Mouse (Mus musculus) heart, postnatal 4 days (tissue): ENCODE measurements around the gene Tspyl1. TPM values are rescaled to one million over a fixed set of nuclear protein-coding genes. Genes with fewer than 3 reads are reported as not detected.
A peak's percentile ranks its signal among the peaks of the same experiment; 100 is the strongest.

ENCODE experiments used
- DNase-seq: peaks from one replicate; pipeline ENCODE4 v3.0.0; 2021
- total RNA-seq, 2 experiments: library from RNA; stranded (reverse); gene quantifications; 2 replicates each; pipeline ENCODE4 v1.2.3; 2021

Tspyl1 gene
- total RNA-seq, 2 experiments from 2014 or later: 48.3 to 50.0 TPM

GRCm38 (mm10) chr10:34300368-34300767 lies 18.4 kb downstream of the Tspyl1 start:
- no peak for DNase-seq

GRCm38 (mm10) chr10:34307070-34307469 lies 25.1 kb downstream of the Tspyl1 start:
- no peak for DNase-seq

- DNase-seq: no peak
Observed at GRCm38 (mm10) chr10:34309915-34310685, 28.1 kb downstream of the Tspyl1 start.

GRCm38 (mm10) chr10:34312536-34312935 lies 30.5 kb downstream of the Tspyl1 start:
- DNase-seq: no peak

- no peak for DNase-seq
Observed at GRCm38 (mm10) chr10:34316571-34317216, 34.7 kb downstream of the Tspyl1 start.

- no peak for DNase-seq
Observed at GRCm38 (mm10) chr10:34317217-34317606, 35.2 kb downstream of the Tspyl1 start.

GRCm38 (mm10) chr10:34320809-34321208 lies 38.8 kb downstream of the Tspyl1 start:
- DNase-seq: no peak

- DNase-seq: no peak
Observed at GRCm38 (mm10) chr10:34326701-34327100, 44.7 kb downstream of the Tspyl1 start.

- DNase-seq: no peak
Observed at GRCm38 (mm10) chr10:34327144-34327543, 45.2 kb downstream of the Tspyl1 start.

GRCm38 (mm10) chr10:34328310-34328709 lies 46.3 kb downstream of the Tspyl1 start:
- DNase-seq: peak; percentile 58

Other genes starting within 250 kb of the Tspyl1 start
- not detected for gene Trappc3l, start 244.6 kb upstream of the Tspyl1 start, total RNA-seq
- not detected for gene Calhm4, start 237.9 kb upstream of the Tspyl1 start, total RNA-seq
- 1 to 10 TPM; 1.4 to 1.6 TPM for gene Calhm5, start 185.7 kb upstream of the Tspyl1 start, total RNA-seq
- under 1 TPM in 1 of 2 experiments, not detected in 1; 0.33 TPM for gene Calhm6, start 154.2 kb upstream of the Tspyl1 start, total RNA-seq
- gene Dse, start 74.5 kb upstream of the Tspyl1 start, total RNA-seq: 10 to 100 TPM; 10.3 to 10.6 TPM
- gene Tspyl4, start 15.3 kb downstream of the Tspyl1 start, total RNA-seq: 10 to 100 TPM; 17.7 to 18.9 TPM
- not detected for gene Col10a1, start 107.8 kb downstream of the Tspyl1 start, total RNA-seq
- gene Nt5dc1, start 136.4 kb downstream of the Tspyl1 start, total RNA-seq: 10 to 100 TPM; 10.4 to 11.1 TPM
- 1 to 10 TPM; 4.2 to 5.6 TPM for gene Frk, start 201.2 kb downstream of the Tspyl1 start, total RNA-seq